Mouse (Mus musculus) adrenal gland, adult (tissue): ENCODE measurements at regions not wholly inside any gene's neighbourhood (a gene's known extent, or its start where the extent isn't known, plus 50 kb on each side); places are given as distances from the start of the nearest gene placed in this dataset.

ENCODE experiments used
- DNase-seq, 2 experiments: peaks; one replicate each; pipeline ENCODE4 v3.0.0; 2022 to 2023; ENCODE audit warnings: low spot score in 1 of 2; ENCODE audit not compliant: inconsistent age in 2 of 2

- DNase-seq = no peak
Measured at GRCm38 (mm10) chr7:135816191-135816590, 100.0 kb upstream of the Mki67 start.

DNA sequence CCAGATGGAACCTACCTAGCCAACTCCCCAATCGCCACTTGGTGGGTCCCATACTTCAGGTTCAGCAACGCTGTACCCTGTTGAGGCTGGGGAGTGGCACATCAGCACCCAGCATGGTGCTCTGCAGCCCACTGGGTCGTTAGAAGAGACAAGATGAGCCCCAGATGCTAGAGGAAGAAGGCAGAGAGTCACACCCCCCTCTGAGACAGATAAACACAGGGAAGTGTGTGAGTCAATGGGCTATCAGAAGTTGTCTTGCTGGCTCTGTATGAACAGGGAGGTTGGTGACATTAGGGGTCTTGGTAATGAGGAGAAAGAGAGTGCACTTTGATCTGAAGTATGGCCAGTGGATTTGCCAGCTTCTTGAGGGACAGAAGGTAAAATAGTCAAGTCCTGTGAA, 101.7 kb upstream of the Mki67 start:
- DNase-seq = no peak

DNA sequence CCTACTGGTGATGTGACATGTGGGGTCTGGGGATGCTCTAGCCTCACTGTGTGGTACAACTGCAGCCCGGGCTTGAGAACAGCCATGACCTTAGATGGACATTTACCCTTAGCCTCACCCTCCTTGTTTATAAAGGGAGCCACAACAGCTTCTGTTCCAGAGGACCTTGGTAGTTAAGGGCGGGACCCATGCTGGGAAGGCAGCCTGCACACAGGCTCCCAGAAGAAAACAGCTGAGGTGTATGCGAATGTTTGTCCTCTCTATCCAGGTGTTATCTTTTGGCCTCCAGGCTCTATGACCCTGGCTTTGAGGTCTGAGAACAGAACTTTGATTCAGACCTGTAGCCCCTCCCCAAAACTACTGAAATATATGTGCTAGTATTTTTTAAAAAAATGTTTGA, 102.1 kb upstream of the Mki67 start:
- DNase-seq = no peak

DNA sequence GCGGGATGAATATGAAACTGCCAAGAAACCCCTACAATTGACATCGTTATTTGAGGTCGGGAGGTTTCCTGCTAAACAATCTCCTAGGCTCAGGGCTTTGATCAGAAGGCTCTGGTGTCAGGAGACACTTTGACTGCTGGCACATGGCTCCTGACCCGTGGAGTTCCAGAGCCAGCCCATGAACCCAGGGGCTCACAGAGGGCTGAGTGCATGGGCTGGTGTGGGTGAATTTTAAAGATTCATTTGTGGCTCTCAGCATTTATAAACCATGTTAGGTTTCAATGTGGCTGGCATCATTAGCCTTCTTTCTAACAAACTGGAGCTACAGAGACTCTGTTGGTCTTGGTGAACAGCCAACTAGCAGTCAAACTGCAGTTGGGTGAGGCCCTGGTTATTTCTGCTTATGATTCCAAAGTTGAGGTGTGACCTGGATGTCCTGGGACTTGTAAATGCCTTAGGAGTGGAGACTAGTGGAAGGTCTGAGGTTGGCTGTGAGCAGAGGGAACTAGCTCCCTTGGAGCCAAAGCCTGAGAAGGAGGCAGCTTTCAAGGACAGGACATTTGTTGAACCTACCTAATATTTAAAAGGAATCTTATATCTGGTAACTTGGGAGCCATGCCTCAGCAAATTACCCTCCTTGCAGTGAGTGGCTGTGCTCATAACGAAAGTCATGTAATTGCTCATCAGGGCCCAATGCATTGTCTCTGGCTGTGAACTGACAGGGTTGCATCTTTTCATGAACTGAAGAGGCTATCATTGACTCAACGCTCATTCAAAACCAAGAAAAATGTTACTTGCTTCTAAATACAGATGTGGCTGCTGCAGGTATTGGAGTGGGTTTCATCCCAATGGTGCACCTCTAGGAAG, 108.0 kb upstream of the Mki67 start:
- DNase-seq = no peak

DNA sequence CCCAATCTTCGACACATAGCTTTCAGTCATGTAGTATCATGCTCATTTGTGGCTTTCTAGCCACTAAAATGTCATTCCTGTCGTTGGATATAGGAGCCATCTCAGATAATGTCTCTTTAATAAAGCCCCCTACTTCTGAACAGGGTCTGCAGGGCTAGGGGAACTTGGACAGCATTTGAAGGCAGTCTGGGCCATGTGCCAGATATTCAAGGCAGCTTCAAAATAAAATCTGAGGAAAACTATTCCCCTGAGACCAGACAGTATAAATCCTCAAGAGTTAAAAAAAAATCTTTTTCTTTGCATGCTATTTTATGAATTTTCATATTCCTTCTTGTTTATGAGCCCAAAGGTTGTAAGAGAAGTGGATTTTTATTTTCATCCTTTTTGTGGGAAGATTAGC, 113.1 kb upstream of the Mki67 start:
- DNase-seq = no peak

DNA sequence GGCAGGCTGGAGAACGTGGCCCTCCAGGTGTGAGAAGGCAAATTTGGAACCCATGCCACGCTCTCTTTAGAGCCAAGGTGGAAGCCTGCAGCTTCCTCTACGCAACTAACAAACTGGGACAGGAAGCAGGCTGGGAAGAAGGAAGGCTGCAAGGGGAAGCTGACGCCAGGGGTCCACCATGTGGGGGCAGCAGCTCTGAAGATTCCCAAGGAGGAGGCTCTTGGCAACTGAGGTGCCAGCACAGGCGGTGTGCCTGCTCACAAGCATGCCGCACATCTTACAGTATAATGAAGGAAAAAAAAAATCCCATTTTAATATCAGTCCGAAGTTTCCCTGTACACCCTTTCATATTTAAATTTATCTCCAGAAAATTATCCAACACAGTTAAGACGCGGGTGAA, 117.3 kb upstream of the Mki67 start:
- DNase-seq = no peak

DNA sequence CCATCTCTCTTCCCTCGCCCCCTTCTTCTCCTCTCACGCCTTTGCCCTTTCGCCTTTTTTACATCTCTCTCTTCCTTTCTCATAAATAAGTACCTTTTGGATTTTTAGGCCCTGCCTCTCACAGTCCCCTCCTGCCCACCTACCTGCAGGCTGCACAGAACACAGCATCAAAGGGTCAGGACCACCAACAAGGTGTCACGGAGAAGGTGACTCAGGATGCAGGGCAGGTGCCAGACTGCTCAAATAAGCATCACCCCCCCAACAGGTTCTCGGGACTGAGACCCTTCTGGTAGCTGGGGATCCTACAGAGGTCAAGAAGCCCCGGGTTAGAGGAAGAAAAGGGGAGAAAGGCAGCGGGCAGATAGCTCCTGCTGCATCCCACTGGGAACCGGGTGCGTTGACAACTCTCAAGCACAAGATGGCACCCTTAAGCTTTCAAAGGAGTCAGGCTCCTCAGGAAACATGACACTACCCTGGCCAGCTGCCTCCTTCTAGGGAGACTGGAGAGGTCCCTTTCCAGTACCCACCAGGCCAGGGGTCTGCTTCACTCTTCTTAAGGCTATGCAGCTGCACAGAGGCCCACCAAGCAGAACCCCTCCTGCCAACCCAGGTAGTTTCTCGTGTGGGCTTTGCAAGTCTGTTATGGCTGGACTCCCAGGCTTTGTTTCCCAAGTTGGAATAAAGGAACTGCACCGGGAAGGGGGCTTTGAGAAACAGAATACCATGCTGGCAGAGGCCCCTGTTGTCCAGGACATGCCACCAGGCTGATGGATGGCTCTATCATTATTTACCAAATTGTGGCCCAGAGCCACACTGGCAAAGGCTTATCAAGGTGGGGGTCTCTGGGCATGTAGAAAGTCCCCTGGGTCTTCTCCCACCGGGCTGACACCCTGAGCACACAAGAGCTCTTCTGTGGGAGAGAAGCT, 120.9 kb upstream of the Mki67 start:
- peak; percentile 34 to 85 for DNase-seq

DNA sequence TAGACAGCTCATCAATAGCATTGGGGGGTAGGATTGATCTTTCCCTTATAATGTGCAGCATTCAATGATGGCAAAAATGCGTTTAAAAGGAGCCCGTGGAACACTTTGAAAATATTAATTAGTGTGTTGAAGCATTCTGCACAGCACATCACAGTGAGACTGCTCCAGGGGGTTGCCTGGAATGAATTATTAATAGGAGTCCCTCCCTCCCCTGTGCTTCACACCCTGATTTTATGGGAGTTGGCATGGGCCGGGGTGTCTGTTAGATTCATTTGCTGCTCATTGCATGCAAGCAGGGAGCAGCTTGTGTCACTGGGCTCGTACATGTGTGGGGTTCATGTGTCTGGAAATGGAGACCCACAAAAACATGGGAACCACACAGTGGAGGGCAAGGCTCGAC, 127.9 kb upstream of the Mki67 start:
- DNase-seq = no peak

- no peak for DNase-seq
Measured at GRCm38 (mm10) chr7:135847304-135847703, 131.1 kb upstream of the Mki67 start.

DNA sequence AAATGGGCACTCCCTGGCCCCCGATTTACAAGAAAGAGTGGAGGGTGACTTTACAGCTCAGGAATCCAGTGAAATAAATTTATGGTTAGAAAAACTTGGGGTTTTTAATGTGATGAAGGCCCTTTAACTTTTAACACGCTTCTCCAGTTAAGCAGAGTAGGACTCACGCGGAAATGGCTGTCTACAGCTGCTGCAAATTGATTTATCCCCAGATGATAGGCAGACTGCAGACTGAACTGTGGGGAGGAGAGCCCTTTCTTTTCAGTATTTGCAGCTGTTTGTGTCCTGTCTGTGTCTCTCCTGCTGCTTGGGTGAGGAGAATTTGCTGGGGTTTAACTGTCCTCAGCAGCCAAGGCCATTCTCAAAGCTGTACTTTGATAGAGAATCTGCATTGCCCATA, 132.0 kb upstream of the Mki67 start:
- DNase-seq = no peak

DNA sequence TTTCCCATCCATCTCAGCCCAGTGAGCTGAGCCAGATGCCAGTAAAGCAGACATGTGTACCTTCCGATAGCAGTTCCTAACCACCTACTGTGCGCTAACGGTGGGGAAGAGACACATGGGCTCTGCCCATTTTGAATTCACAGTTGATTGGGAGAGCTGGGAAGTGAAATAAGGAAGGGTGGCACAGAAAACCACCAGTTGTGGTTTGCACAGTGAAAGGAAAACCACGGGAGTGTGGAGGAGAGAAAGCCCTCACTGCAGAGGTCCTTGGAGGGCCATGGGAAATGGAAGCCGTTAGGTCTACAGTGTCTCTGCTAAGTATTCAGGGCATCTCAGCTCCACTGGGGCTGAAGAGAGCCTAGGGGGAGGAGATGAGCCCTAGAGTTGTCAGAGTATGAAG, 132.7 kb upstream of the Mki67 start:
- no peak for DNase-seq

GRCm38 (mm10) chr7:135853127-135853813, 137.1 kb upstream of the Mki67 start:
- DNase-seq = peak in 1 of 2 experiments; percentile 22

DNA sequence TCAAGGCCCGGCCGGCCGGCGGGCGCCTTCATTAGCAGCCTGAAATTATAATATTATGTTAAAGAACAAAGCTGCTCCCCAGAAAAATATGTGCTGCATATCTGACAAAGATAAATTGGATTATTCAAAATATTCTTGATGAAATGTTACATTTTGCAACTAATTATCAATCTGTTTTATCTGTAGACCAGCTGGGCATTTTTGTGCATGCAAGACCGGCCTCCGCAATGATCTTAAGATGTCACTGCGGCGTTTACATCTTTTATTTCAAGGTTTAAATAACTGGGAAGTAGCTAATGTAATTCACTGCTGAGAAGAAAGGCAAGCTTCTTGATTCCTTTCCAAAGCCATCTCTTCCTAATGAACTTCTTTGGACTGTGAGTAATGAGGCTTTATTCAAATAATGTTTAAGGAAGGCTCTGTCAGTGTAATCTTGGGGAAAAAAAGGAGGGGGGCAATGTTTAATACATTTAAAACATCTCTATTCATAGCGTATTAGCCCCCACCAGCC, 137.7 kb upstream of the Mki67 start:
- no peak for DNase-seq

DNA sequence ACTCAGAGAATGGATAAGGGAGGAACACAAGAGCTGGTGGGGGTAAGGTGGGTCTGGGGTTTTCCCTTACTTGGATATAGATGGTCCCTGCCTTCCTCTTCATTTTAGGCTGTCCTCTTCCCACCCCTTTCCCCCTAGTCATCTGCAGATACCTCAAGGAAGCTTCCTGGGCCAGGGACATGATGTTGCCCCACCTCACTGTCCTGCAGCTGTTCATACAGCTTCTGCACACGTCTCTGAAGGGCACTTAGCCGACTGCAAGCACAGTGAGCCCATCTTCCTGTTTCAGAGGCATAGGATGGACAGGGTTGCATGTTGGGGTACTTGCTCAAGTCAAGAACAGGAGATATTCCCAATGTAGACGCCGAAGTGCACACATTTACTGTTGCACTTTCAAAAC, 144.1 kb upstream of the Mki67 start:
- DNase-seq = no peak

GRCm38 (mm10) chr7:135860741-135861408, 144.7 kb upstream of the Mki67 start:
- DNase-seq = peak; percentile 4 to 54

DNA sequence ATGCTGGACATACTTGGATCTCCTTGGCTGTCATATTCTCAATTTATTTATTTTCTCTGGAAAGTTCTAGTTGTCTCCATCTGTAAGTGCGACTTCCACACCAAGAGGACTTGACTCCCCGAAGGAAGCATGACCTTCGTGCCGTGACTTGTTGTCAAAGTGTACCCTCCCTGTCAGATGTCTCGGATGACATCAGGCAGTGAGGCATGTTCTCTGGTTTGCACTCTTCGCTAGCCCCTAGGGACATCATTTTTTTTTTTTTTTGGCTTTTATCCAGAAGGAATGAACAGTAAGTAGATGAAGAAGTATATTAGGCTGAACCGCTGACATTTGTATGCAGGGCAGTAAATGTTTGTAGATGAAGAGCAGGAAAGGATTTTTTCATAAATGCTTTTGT, 145.2 kb upstream of the Mki67 start:
- peak in 1 of 2 experiments; percentile 18 for DNase-seq

DNA sequence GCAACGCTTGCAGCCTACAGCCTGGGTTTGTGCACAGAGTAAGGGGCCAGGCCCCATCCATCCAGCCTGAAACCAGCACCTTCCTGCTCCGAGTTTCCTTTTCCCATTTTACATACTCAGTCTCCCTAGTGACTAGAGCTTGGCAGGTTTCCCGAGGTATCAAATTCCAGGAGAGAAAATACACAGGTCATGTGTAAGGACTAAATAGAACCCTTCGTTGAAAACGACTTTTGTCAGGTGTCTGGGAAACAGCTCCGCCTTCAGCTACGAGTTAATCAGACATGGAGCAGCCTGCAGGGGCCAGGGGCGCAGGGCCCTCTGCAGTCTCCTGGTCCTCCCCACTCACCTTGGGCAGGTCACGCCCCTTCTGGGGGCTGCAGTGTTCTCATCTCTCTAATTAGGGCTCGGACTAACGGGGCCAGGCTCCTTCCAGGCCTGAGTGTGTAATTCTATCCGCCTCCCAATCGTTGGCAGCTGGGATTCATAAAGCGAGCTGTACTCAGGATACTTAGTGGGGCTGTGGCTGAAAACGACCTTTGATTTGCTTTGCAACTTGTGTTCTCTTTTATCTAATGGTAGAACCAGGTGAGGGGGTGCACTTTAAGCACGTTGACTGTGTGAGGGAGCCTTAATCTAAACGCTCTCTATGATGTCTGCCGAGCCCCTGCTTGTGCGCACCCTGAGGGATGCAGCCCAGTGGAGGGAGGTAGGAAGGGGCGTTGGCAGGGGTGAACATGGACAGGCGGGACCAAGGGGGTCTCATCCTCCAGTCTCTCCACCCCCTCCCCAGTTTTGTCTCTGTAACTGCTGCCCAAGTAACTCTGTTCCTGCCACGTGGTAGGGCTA, 147.6 kb upstream of the Mki67 start:
- no peak for DNase-seq

DNA sequence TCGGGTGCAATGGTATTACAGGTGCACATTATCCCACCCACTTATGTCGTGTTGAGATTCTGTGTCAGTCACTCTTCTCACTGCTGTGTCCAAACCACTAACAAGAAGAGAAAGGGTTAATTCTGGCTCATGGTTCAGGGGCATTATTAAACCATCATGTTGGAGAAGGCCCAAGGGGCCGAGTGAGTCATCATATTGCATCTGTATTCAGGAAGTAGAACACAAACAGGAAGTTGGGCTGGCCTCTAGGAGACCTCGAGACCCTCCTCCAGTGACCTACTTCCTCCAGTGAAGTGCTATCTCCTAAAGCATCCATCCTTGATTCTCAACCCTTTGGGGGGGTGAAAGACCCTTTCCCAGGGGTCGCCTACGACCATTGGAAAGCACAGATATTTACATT, 154.8 kb upstream of the Mki67 start:
- no peak for DNase-seq

GRCm38 (mm10) chr7:135877091-135877874, 161.1 kb upstream of the Mki67 start:
- no peak for DNase-seq
